Mouse (Mus musculus) adrenal gland, postnatal 10 days (tissue): ENCODE measurements around the gene Zfp184. TPM values are rescaled to one million over a fixed set of nuclear protein-coding genes. Genes with fewer than 3 reads are reported as not detected.
"Not testable (repeated sequence)": the region's sequence is repeated elsewhere in the genome, so short reads cannot be mapped to it uniquely, and the experiment has no call there.

ENCODE experiments used
- DNase-seq: peaks from one replicate; pipeline ENCODE4 v3.0.0; 2021; ENCODE audit warnings: mixed read lengths
- long read RNA-seq, 2 experiments: library from polyadenylated mRNA; stranded (forward); transcript quantifications; one replicate each; pipeline ENCODE4 v2.0.0; 2021
- total RNA-seq, 2 experiments: library from RNA; stranded (reverse); gene quantifications; 2 replicates each; pipeline ENCODE4 v1.2.3; 2021

Gene Zfp184
- 1 to 10 TPM; 2.0 to 2.4 TPM for total RNA-seq
- long read RNA-seq, experiment 1, partial matches to known transcripts: 0 of 4 reads
- long read RNA-seq, experiment 1, other reads (novel, unspliced or antisense): 2 of 4 reads
- long read RNA-seq, experiment 2, partial matches to known transcripts: 0 of 2 reads
- long read RNA-seq, experiment 2, other reads (novel, unspliced or antisense): 0 of 2 reads

DNA sequence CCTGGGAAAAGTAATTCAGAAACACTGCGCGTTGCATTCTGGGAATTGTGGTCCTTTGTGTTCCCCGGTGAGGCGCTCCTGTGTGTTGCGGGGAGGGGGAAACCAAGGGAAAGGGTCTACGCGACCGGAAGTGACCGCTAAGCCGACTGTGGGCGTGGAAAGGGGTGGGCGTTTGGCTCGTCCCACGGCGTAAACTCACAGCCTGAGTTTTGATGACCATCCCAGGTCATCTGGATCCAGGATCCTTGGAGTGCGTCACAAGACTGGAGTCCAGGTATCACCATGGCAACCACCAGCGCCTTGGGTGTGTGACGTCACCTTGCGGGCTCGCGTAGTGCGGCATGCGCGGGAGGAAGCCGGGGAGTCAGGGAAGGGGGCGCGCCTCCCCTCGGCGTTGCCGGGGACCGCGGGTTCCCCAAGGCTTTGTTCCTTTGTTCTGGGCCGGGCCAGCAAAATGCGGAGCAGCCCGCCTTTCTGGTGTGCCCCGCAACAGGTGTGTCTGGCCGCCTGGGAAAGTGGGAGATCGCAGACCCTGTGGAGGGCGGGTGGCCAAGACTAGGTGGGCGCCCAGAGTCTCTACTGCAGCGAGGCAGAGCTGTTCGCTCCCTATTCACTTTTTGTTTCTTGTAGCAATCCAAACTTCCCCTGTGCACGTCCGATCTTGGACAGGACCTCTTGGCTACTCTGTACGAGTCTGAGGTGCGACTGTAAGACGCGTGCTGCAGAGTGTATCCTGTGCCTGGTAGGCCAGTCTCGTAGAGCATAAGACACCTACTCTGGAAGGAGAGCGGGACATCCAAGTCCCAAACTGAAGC is at the start of gene Zfp184:
TSS of gene Zfp184 (plus strand) at position 169 of the 815 bp plus-strand sequence.
- DNase-seq: peak; percentile 86

DNA sequence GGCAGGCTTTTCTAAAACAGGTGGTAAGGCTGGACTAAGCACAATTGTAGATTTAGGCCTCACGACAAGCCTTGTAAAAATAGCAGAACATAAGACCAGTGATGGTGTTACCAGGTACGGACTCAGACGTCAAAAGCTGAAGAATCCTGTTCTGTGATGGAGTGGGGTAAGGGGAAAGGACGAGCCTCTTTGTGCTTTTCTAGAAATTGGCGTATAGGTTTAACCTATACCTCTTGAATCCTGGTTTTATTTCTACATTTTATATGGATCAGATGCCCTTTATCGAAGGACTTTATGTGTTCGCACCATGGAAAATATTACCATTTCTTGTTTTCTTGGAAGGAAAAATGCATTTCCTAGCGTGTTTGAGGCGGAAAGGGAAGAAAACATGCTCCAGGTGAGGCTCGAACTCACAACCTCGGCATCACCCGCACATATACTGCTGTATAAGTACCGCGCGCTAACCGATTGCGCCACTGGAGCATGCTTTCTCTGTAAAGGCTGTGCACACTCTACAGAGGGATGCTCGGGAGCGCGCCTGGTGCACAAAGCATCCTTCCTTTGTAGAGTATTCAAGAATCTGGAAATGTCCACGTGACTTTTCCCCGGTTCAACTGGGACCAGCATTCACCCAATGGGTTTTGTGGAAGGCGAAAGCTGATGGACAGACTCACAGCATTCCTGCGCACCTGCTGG is 48.2 kb upstream of the Zfp184 start:
- DNase-seq: no peak

DNA sequence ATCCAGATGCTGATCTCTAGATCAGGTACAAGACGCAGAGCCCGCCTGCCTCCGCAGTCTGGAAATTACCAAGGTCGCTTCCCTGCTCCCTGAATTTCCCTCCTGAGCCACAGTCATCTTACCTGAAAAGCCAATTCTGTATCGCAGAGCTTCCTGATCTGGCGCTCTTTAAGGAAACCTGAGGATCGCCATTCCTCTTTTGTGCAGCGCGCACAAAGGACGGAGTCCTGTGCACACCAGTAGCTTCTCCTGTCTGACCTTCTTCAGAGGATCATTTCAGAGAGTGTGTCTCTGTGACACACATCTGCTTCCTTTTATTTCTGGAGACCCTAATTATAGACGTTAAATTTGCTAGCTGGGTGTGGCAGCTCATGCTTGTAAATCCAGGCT is 47.7 kb upstream of the Zfp184 start:
- no peak for DNase-seq

DNA sequence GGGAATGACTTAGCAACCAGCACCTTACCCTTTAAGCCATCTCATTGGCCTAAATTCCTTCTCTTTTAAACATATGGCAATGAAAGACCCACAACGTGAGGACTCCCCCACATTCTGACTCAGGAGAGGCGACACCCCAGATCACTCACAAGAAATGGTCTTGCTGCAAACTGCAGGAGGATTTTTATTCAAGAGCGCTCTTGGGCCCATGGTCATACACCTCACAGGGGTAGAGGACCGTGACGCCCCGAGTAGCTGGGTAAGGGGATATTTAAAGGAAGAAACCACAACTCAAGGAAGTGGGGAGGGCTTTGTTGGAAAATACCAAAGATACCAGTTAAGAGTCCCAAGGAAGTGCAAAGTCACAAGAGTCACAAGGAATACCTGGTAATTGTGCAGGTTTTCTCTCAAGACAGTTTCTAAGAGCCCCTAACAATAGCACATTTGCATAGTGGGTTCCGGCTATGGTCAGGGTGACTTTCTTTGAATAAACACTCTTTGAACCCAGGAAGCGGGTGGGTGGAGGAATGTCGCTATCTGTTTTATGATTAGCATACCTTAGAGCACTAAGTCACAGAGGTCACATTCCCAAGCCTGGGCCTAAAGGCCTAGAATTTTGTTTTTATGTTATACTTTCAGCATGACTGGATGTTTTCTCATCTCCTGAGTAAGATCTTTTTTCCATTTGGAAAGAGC is 43.9 kb upstream of the Zfp184 start:
- not testable (repeated sequence) for DNase-seq

DNA sequence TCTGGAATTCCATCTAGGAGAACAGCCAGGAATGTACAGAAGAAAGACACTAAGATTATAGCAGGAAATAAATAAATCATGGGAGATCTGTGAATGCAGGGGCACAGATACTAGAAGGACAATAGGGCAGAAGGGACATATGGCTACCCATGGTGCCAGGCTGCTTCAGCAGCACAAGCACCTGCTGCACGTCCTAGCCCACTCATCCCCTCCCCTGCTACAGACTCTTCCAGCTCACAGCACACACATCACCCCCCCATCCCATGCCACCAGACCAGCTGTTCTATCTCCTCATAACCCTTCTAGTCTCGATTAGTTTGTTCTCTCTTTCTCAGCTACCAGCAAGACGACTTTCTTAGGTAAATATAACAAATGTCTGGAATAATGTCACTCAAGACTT is 41.4 kb upstream of the Zfp184 start:
- DNase-seq: no peak

DNA sequence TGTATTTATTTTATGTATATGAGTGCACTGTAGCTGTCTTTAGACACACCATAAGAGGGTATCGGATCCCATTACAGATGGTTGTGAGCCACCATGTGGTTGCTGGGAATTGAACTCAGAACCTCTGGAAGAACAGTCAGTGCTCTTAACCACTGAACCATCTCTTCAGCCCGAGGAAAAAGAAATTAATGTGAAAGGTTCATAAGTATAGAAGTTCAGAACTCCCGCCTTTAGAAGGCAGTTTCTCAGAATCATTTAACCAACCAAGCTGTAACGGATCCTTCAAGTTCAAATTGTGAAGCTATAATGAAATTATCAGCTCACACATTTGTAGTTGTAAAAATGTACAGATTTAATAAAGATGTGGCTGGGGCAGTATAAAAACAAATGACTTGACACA is 40.8 kb upstream of the Zfp184 start:
- DNase-seq: not testable (repeated sequence)

DNA sequence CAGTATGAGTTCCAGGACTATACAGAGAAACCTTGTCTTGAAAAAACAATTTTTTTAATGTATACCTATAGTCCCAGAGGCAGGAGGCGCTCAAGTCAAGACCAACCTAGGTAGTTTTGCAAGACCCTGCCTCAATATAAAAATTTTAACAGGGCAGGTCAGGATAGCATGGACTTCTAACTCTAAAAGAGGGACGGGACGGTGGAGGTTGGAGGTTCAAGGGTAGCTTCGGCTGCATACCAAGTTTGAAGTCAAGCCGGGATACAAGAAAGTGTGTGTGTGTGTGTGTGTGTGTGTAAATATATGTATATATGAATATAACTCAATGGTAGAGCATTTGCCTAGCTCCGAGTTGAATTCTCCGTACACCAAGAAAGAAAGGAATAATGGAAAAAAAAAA is 38.6 kb upstream of the Zfp184 start:
- DNase-seq: no peak

DNA sequence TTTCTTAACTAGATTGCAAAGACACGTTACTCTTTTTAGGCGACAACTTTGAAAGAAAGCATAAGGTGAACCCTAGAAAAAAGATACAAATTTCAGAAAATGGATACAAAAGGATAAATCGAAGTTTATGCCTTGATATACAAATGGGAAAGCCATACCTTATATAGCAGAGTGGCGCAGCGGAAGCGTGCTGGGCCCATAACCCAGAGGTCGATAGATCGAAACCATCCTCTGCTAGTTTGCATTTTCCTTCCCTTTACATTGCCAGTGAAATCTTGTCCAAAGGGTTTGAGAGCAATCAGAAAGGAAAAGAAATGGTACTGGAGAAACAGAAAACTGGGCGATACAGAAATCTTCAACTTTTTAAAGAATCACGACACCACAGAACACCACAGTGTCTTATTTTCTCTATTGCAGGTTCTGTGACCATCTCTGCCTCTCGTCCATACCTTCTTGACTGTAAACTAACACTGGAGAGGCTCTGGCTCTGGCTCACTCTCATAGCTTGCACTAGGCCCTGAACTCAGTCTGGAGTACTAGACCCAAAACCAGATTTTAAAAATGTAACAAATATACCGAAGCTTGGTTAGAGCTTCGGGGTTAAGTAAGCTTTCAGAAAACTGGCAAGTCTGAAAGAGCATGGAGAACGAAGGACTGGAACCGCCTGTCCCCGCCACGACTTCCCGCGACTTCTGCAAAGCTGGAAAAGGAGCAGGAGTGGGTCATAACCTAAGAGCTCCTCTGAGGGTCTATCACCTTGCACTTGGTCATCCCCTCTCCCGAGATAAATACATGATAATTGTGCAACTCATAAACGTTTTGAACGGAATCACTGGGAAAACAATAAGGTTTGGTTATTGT is 37.7 kb upstream of the Zfp184 start:
- no peak for DNase-seq

DNA sequence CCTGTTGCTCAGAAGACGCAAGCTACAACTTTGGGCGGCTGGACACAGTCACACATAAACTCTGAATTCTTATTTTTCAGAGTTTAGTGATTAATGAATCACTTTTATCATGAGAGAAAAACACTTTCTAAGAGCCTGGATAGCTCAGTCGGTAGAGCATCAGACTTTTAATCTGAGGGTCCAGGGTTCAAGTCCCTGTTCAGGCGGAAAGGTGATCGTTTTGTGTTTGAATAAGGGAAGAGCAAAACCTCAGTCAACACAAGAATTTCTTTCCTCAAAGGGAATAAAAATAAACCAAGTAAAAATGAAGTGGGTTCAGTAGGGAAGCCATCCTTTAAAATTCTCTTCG is 37.1 kb upstream of the Zfp184 start:
- DNase-seq: not testable (repeated sequence)

DNA sequence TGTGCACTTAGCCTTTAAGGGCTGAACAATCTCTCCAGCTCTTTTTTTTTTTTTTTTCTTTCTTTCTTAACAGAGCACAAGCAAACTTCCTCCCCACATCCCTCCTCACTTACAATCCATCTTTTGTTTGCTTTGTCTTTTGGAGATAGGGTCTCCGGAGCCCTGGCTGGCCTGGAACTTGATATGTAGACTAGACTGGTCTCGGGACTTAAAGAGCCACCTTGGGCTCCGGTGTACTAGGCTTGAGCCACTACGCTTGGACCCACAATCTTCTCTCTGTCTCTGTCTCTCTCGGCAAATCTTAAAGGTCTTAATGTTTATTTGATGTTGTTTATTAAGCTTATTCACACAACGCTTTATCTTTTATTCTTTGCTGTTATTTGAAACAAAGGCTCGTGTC is 34.2 kb upstream of the Zfp184 start:
- DNase-seq: no peak

DNA sequence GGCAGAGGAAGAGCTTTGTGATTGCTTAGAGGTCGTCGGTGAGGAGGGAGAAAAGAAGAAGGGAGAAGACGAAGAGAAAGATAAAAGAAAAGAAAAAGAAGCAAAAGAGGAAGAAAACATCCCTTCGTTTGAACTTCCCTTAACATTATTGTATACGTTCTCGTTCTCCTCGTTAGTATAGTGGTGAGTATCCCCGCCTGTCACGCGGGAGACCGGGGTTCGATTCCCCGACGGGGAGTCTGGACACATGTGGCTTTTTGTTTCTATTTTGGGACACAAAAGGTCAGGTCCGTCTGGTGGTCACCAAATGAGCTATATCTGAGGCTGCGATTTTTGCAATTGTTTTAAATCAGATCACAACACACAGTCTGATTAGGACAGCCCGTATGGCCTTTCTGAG is 33.7 kb upstream of the Zfp184 start:
- no peak for DNase-seq

DNA sequence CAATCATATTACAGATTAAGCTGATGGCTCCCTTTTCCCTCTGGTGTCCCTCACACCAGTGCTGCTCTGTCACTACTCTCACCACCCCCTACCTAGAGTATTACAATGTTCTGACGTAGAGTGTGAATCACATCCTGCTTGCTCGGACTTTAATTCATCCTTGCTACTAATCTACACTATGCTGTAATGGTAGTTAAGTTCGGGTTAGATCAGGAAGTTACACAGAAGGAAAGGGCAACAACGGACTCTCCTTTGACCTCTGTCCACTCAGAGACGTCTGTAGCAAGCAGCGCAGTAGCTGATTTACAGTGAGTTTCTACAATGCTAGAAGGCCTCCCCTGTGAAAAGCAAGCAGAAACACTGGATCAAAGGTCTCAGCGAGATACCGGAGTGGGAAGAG is 31.0 kb upstream of the Zfp184 start:
- no peak for DNase-seq

DNA sequence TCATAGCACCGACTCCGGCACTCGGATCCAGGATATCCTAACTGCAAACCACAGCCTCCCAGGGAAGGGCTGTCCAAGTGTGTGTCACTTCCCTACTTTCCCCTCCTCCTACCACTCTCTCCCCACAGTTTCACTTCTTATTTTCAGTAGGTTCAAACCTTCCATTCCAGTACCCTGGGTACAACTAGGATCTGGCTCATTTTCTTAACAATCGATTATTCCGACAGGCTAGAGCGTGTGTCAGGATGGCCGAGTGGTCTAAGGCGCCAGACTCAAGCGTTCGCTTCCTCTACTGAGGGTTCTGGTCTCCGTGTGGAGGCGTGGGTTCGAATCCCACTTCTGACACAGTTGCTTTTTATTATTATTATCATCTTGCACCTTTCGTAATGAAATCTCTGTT is 30.3 kb upstream of the Zfp184 start:
- DNase-seq: peak; percentile 22

DNA sequence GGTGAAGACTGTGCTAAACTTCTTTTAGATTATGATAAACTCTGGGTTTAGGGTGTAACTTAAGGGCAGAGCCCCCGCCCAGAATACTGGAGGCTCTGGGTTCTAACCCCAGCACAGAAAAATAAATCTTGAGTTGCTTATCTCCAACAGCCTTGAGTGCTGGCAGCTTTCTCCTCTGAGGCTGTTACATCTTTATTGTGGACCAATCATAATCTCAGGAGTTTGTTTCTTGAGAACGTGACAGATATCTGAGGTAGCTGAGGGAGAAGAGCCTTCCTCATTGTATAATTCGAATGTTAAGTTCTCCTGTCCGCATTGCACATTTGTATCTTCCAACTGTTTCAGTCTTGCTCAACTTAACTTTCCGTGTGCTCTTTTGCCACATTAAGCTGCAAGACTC is 29.4 kb upstream of the Zfp184 start:
- no peak for DNase-seq

DNA sequence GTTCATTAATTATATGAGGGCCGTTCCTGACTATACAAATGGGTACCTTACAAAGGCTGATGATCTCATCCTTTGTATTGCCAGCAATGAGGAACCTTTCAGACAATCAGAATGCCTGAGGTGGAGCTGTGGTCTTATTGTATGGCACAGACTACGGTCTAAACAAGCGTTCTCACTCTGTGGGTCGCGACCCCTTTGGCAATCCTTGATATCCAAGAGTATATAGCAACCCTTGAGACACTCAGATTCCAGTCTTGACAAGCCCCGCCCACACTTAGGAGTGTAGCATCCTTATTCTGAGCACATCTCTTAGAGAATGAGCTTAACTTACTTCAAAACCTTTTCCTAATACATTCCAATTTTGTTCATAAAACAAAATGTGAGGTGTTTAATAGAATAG is 28.8 kb upstream of the Zfp184 start:
- DNase-seq: no peak

DNA sequence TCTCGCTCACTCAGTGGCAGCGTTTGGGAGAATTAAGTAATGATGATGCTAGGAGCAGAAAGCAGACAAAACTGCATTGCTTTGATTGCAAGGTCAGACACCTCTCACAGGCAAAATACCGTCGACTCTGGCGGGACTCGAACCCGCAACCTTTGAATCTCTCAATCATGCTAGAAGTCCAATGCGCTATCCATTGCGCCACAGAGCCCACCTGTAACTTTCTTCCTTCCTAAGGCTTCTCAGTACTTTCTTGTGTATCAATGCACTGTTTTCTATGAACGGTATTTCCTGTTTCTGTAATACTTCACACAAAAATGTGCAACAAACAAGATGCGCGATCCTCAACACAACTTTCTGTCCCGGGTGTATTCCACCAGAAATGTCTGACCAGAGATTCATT is 27.9 kb upstream of the Zfp184 start:
- DNase-seq: no peak

DNA sequence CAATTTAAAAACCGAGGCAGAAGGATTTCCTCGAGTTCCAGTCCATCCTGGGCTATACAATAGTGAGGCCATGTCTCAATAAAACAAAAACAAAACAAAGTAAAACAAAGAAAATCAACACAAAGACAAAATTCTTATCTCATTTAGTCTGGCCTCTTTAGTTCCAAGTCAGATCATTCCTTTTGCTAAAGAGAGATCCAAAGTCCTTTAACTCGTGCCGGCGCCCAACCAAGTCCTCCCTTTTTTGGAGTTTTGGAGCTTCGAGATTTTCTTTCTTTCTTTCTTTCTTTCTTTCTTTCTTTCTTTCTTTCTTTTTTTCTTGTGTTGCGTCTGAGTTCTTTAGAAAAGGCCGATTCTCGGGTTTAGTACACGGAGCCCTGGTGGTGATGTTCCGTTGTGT is 27.4 kb upstream of the Zfp184 start:
- no peak for DNase-seq

DNA sequence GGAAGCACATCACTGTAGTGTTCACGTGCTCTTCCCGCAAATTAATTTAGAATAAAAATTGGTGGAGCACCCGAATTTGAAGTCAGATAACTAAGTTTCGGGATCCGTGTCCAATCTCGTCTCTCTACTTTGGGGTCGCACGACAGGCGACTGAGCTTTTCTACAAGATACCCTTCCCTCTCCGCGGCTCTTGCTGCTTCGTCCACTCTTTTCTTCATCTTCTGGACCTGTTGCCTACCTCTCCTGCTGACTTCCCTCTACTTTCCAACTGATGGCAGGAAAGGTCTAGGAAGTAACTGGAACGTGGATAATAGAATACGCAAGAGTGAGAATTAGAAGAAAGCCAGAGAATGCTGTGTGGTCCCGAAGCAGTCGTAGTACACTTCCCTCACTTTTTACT is 26.9 kb upstream of the Zfp184 start:
- no peak for DNase-seq

DNA sequence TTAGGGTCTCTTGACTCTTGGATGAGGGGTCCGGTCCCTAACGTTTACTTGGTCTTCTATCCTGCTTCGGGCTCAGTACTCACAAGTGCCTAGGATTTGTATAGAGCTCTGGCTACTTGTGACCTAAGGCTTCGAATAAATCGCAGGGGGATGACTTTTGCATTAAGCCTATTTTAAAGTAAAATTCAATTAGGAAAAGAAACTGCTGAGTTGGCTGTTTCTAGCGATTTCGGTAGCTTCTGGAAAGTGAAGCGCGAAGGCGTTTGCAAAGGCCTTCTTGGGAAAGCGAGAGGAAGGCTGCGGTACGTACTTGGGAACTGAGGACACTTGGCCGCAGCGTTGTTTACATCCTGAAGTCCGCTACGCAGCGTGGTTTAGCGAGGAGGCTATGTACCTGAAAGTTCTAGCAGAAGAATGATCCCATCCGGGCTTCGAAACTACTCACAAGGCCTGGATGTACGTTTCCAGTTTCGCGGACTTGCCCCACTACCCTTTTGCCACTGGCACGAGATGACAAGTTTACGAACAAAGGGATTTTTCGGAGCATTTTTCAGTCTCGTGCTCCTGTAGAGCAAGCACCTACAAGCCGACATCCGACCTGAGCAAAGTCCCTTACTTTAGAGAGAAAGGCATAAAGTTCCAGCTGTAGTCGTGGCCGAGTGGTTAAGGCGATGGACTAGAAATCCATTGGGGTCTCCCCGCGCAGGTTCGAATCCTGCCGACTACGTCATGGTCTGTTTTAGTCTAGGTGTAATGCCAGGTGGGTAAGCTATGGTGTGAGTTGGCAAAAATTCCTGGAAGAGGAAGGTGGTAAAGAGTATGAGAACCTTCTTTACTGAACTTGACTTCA is 26.1 kb upstream of the Zfp184 start:
- peak; percentile 51 for DNase-seq

DNA sequence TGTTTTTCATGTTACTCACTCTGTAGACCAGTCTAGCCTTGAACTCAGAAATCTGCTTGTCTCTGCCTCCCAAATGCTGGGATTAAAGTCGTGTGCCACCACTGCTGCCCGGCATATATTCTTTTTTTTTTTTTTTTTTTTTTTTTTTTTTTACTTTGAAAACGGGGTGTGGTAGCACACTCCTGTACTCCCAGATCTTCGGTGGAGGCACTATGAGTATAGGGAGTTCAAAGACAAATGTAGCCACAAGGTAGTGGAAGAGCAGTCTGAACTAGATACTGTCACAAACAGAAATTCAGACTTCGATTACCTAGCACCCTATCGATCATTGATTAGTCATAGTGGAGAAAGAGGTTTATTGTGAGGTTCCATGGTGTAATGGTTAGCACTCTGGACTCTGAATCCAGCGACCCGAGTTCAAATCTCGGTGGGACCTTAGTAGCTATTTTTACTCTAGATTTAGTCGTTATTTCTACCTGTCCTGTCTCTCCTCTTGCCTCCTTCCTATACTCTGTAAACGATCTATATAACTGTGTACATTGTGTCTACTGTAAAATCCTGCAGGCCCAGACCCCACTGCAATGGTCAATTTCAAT is 25.0 kb upstream of the Zfp184 start:
- no peak for DNase-seq
